Mouse (Mus musculus) bone marrow macrophage, adult 2 months (primary cell): Measurements from ENCODE around the gene Fgd1.

Experiments
- CTCF ChIP-seq: IDR thresholded peaks from 2 replicates; pipeline ENCODE4 v1.5.1; 2012; ENCODE audit warnings: low read depth, mild to moderate bottlenecking, low read length, moderate library complexity
- POLR2A ChIP-seq: IDR thresholded peaks from 2 replicates; pipeline ENCODE4 v1.6.1; 2012; ENCODE audit warnings: mild to moderate bottlenecking, low read depth, low read length, borderline replicate concordance

DNA sequence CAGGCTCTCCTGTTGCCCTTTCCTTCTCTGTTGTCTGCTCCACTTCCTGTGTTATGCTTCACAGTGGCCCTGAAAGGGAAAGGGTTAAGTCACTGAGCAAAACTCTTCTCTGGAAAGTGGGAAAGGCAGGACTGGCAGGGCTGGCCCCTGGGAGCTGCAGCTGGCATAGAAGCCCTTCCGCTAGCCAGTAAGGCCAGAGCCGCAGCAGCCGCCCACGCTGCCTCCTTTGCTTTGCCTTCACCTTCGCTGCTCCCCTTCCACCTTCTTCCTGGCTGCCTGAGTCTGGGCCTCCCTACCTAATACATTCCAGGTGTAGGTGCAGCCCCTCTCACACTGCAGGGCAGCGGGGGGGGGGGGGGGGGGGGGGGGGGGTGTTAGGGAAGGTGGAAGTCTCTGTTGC is 8.5 kb downstream of the Fgd1 start:
- TF ChIP-seq POLR2A (no peak), CTCF (no peak)
